In genomic region chr1:62412019-62412418, GRCm38 (mm10) we compare ENCODE assay signal across 26 mouse cellular contexts.
DNase-seq lines count a peak whose midpoint lies in the region; ATAC-seq and TF ChIP-seq lines count a peak whose summit lies in the region.
"Had no signal": no experiment of that assay in that cellular context is flagged by ENCODE, and none has a peak within 500 bp of the region (broad histone marks: within the 10 kb centered on the region; RNA-seq: fewer than 3 reads in every experiment).

No protein-coding gene starts in this region.

- no peaks in the 10 kb centered on the region for H3K36me3 ChIP-seq in lung, postnatal 0 days (ENCODE audit: insufficient read depth, low read length)
- H3K36me3 ChIP-seq: embryonic facial prominence, embryonic 12.5 days; embryonic facial prominence, embryonic 15.5 days; heart, embryonic 10.5 days; heart, embryonic 13.5 days had no signal

- no peaks in the 10 kb centered on the region for H3K27me3 ChIP-seq in lung, postnatal 0 days (replicated peaks; ENCODE audit: insufficient read depth, low read length)
- H3K27me3 ChIP-seq: embryonic facial prominence, embryonic 12.5 days; embryonic facial prominence, embryonic 15.5 days; heart, embryonic 13.5 days had no signal

- peak; percentile 11 to 23 for DNase-seq in adrenal gland, adult (ENCODE audit: inconsistent age in 2 of 2, low spot score in 1 of 2)
- DNase-seq in adrenal gland, postnatal 14 days = no peak
- peak; percentile 18 for DNase-seq in kidney, postnatal 10 days
- DNase-seq in kidney, adult 8-10 months = no peak
- no peak for DNase-seq in lung, postnatal 0 days (ENCODE audit: low spot score)
- no peak for DNase-seq in lung, postnatal 4 days
- DNase-seq: adrenal gland, postnatal 10 days; cerebellum, adult 11-12 months; cerebellum, adult 8-10 months; cerebellum, postnatal 10 days; cerebellum, postnatal 36 days; gastrocnemius, adult 2 months; gastrocnemius, postnatal 14 days; heart, adult 18-20 months; heart, postnatal 14 days; heart, postnatal 4 days had no signal

- H3K4me3 ChIP-seq in lung, postnatal 0 days (ENCODE audit: low read depth, low read length) = no peak overlapping the region
- H3K4me3 ChIP-seq in brown adipose tissue, adult 24 weeks (ENCODE audit: insufficient read depth, low read depth, low read length) = no peak overlapping the region
- H3K4me3 ChIP-seq: embryonic facial prominence, embryonic 12.5 days; embryonic facial prominence, embryonic 15.5 days; gastrocnemius, adult 2 months; heart, embryonic 10.5 days; heart, embryonic 13.5 days had no signal

- peak; percentile 57 for ATAC-seq in lung, postnatal 0 days
- ATAC-seq in frontal cortex, adult (ENCODE audit: low TSS enrichment) = no peak
- ATAC-seq: activated CD4-positive, CD25-positive, alpha-beta regulatory T cell, adult 4 months; hindbrain, postnatal 0 days; inflammation-experienced regulatory T-cells, adult 6 months had no signal

- H3K4me2 ChIP-seq in lung, postnatal 0 days (replicated peaks; ENCODE audit: low read depth, low read length) = no peak overlapping the region
- H3K4me2 ChIP-seq: embryonic facial prominence, embryonic 12.5 days; embryonic facial prominence, embryonic 15.5 days; heart, embryonic 13.5 days; hindbrain, embryonic 14.5 days had no signal

- 41% methylated on average over 4 of the region's 4 CpGs for WGBS in lung, postnatal 0 days

- H3K4me1 ChIP-seq in lung, postnatal 0 days (ENCODE audit: insufficient read depth, low read depth, low read length) = peaks cover 5% of the 10 kb centered on the region; the same call in 1 of the 2 replicates
- peaks cover 15% of the 10 kb centered on the region for H3K4me1 ChIP-seq in brown adipose tissue, adult 24 weeks (ENCODE audit: control insufficient read depth, insufficient read depth, insufficient read length, low read length)
- H3K4me1 ChIP-seq: embryonic facial prominence, embryonic 12.5 days; embryonic facial prominence, embryonic 15.5 days had no signal

- H3K9me3 ChIP-seq in lung, postnatal 0 days (ENCODE audit: low read length) = no peaks in the 10 kb centered on the region
- H3K9me3 ChIP-seq: embryonic facial prominence, embryonic 12.5 days; embryonic facial prominence, embryonic 15.5 days; heart, embryonic 10.5 days; heart, embryonic 13.5 days had no signal

- TF ChIP-seq CTCF in lung, postnatal 0 days (IDR thresholded peaks at IDR 0.05) = no peak

- H3K9ac ChIP-seq in lung, postnatal 0 days (replicated peaks; ENCODE audit: low read depth) = no peak overlapping the region
- H3K9ac ChIP-seq: embryonic facial prominence, embryonic 12.5 days; embryonic facial prominence, embryonic 15.5 days; heart, embryonic 13.5 days; hindbrain, embryonic 14.5 days had no signal

- no peak overlapping the region for H3K27ac ChIP-seq in lung, postnatal 0 days (ENCODE audit: low read length)
- peak overlapping the region; percentile 50 for H3K27ac ChIP-seq in brown adipose tissue, adult 24 weeks (replicated peaks; ENCODE audit: low read depth, low read length)
- H3K27ac ChIP-seq: embryonic facial prominence, embryonic 12.5 days; embryonic facial prominence, embryonic 15.5 days; gastrocnemius, adult 2 months; heart, embryonic 10.5 days; heart, embryonic 13.5 days; hindbrain, embryonic 14.5 days; hindbrain, postnatal 0 days had no signal

- no peak for TF ChIP-seq EP300 in lung, postnatal 0 days (IDR thresholded peaks at IDR 0.05)

Comparison
In these comparisons a context has a peak if more than half of its experiments do, and no peak if none do; other contexts are left out.
1. DNase-seq: peak in adrenal gland, adult (2 of 2) and kidney, postnatal 10 days (single experiment); none in adrenal gland, postnatal 14 days (single experiment), kidney, adult 8-10 months (0 of 2), lung, postnatal 0 days (single experiment) and lung, postnatal 4 days (0 of 2).